In genomic region chr7:118585856-118586255, GRCm38 (mm10) we compare ENCODE assay signal across 11 mouse cellular contexts. TPM values are rescaled to one million over a fixed set of nuclear protein-coding genes. Genes with fewer than 3 reads are reported as not detected.
DNase-seq lines count a peak whose midpoint lies in the region; TF ChIP-seq lines count a peak whose summit lies in the region.
"Had no signal": no experiment of that assay in that cellular context is flagged by ENCODE, and none has a peak within 500 bp of the region (broad histone marks: within the 10 kb centered on the region; RNA-seq: fewer than 3 reads in every experiment).

No protein-coding gene starts in this region.

- peak; percentile 12 for DNase-seq in kidney, postnatal 14 days
- DNase-seq in kidney, postnatal 10 days: no peak
- DNase-seq in brain, embryonic 14.5 days (ENCODE audit: low read depth): peak; percentile 41
- peak; percentile 91 for DNase-seq in cerebellum, adult 9-11 months
- DNase-seq in heart, postnatal 14 days: peak; percentile 48 to 69
- DNase-seq in frontal cortex, adult 2 months (ENCODE audit: extremely low spot score in 1 of 2, low spot score in 1 of 2): no peak
- DNase-seq in frontal cortex, postnatal 10 days (ENCODE audit: low spot score in 2 of 2): no peak
- DNase-seq: liver, embryonic 13.5 days; right cerebral cortex, postnatal 4 days; thymus, adult 2 months had no signal

- intact Hi-C loops in heart, postnatal 14 days (cut with DNase I): no loop called here

- TF ChIP-seq CTCF in brain, embryonic 14.5 days (IDR thresholded peaks at IDR 0.05; ENCODE audit: borderline replicate concordance, extremely low read depth, insufficient read depth, insufficient read length): no peak

- TF ChIP-seq POLR2A in brain, embryonic 14.5 days (IDR thresholded peaks at IDR 0.05; ENCODE audit: borderline replicate concordance, extremely low read depth, insufficient read depth, insufficient read length, poor library complexity, severe bottlenecking): no peak

RNA-seq across cellular contexts. Expression of gene Tmc7, which starts 1.3 kb away (rescaled TPM):
- 8.3 and 9.2 TPM in 2 replicates for polyA plus RNA-seq in brain, embryonic 14.5 days (2012; rRNA removed)
- total RNA-seq in heart, postnatal 14 days (2021): 1 to 10 TPM; 8.6 to 9.6 TPM
- polyA plus RNA-seq in frontal cortex, adult 2 months (2012; rRNA removed): 12.5 and 13.4 TPM in 2 replicates

RNA-seq across cellular contexts. Expression of gene Tmc5, which starts 11.2 kb away (rescaled TPM):
- 0.26 and 0.30 TPM in 2 replicates for polyA plus RNA-seq in brain, embryonic 14.5 days (2012; rRNA removed)
- total RNA-seq in heart, postnatal 14 days (2021): under 1 TPM; 0.80 to 0.81 TPM
- polyA plus RNA-seq in frontal cortex, adult 2 months (2012; rRNA removed): 0.10 and 0.13 TPM in 2 replicates
- total RNA-seq: megakaryocyte, adult 5-6 weeks had no signal
- polyA plus RNA-seq: liver, embryonic 13.5 days had no signal

RNA-seq across cellular contexts. Expression of gene Coq7, which starts 52.7 kb away (rescaled TPM):
- polyA plus RNA-seq in brain, embryonic 14.5 days (2012; rRNA removed): 56.3 and 75.3 TPM in 2 replicates
- total RNA-seq in heart, postnatal 14 days (2021): 100 to 1,000 TPM in 1 of 2 experiments, 10 to 100 TPM in 1; 91.9 to 101 TPM
- polyA plus RNA-seq in frontal cortex, adult 2 months (2012; rRNA removed): 68.3 and 72.1 TPM in 2 replicates

Comparison
In these comparisons a context has a peak if more than half of its experiments do, and no peak if none do; other contexts are left out.
1. DNase-seq: peak in kidney, postnatal 14 days (single experiment), brain, embryonic 14.5 days (single experiment), cerebellum, adult 9-11 months (single experiment) and heart, postnatal 14 days (2 of 2); none in kidney, postnatal 10 days (single experiment), frontal cortex, adult 2 months (0 of 2) and frontal cortex, postnatal 10 days (0 of 2).